Mouse (Mus musculus): ENCODE data around the gene Copg1.

Gene Copg1

DNA sequence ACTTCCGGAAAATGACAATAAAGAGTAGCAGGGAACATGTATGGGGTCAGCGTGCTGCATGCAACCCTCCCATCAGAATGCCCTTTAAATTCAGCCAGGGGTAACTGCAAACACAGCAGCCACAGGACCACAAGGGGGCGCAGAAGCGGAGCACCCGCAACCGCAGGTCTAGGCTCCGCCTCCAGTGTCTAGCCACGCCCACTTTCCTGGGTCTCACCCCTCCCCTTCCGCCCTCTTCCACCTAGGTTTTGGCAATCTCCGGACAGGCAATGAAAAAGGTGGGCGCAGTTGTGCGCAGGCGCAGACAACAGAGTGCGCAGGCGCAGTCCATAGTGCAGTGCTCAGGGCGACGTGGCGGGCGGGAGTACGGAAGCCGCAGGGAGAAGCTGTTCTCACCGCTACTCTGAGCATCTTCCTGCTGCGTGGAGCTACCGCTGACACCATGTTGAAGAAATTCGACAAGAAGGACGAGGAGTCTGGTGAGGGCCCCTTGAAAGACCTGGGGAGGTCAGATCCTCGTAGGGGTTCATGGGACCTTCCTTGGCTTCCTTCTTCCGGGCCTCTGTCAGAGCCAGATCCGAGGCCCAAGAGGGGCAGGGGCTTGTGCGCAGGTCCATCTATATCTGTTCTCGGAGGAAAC is at the start of gene Copg1:
Gene Copg1 (plus strand): TSS at position 221 of the 640 bp plus-strand sequence.
- DNase-seq (ENCODE audit: low spot score), result peak; percentile 99

DNA sequence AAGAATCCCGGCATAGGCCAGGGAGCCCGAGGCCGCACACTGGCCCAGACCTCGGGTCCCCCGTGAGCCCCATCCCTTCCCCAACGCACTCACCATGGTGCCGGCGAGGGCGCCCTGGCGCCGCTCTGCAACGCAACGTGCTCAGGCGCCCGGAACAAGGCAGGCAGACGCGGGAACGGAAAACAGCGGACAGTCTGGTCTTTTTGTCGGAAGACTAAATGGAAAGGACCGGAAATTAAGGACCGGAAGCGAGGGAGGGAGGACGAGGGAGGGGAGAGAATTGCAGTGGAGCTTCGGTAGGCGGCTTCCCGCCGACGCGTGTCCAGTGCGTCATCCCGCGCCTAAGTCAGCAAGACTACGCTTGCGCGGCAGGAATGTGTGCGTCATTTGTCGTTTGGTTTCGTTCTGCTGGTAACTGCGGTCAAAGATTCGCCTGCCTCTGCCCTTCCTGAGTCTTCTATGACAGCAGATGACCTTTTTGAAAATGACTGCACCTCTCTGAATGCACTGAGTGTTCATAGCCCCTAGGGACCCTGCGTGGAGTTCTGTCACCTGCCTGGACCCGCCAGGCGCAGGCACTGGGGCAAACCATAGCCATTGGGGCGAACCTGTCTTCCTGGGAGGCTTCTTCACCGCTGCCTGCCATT is 48.9 kb upstream of the Copg1 start, which contains the start of gene Isy1:
Gene Isy1 (minus strand): TSS at position 248 of the 647 bp plus-strand sequence.
- peak; percentile 72 for DNase-seq (ENCODE audit: low spot score)

DNA sequence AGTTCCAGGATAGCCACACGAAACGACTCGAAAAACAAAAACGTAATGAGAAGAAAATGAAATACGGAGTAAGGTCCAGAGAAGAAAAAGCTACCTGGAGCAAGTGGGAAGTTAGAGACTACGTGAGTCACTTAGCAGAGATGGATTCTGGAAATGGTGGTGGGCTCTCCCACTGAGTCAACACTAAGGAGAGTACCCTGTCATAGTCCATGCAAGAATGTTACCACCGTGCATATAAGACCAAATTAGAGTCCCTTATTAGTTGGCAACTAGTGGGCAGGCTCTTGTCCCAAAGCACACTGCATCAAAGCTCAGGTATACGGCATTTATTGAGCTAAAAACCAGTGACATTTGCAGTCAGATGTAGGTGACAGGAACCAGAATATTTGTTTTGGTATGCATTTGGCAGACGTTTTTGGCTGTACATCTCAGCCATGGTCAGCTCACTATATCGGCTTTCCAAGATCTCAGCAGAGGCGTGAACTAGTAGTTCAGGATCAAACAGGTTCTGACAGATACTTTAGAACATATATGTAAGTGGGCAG is 47.7 kb upstream of the Copg1 start:
- DNase-seq (ENCODE audit: low spot score), result no peak

DNA sequence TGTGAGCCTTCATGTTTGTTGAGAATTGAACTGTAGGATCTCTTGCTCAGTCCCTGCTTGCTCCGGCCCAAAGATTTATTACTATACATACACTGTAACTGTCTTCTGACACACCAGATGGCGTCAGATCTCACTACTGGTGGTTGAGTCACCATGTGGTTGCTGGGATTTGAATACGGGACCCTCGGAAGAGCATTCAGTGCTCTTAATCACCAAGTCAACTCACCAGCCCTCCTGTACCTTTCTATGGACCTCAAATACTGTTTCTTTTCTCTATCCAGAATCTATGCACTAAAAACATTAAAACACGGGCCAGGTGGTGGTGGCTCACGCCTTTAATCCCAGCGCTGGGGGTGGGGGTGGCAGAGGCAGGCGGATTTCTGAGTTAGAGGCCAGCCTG is 46.0 kb upstream of the Copg1 start:
- DNase-seq (ENCODE audit: low spot score), result no peak

DNA sequence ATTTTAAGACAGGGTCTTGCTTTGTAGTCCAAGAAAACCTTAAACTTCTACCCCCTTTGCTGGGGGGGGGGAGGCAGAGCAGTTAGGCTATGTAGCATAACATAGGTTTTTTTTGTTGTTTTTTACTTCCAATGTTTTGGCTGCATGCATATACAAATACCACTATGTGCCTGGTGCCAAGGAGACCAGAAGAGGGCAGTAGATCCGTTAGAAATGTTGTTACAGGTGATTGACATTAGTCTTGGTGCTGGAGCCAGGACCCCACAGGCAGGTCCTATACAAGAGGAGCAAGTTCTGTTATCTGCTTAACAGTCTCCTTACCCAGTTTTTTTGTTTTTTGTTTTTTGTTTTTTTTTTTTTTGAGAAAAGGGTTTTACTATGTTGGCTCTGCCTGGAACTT is 45.4 kb upstream of the Copg1 start:
- DNase-seq (ENCODE audit: low spot score), result no peak

DNA sequence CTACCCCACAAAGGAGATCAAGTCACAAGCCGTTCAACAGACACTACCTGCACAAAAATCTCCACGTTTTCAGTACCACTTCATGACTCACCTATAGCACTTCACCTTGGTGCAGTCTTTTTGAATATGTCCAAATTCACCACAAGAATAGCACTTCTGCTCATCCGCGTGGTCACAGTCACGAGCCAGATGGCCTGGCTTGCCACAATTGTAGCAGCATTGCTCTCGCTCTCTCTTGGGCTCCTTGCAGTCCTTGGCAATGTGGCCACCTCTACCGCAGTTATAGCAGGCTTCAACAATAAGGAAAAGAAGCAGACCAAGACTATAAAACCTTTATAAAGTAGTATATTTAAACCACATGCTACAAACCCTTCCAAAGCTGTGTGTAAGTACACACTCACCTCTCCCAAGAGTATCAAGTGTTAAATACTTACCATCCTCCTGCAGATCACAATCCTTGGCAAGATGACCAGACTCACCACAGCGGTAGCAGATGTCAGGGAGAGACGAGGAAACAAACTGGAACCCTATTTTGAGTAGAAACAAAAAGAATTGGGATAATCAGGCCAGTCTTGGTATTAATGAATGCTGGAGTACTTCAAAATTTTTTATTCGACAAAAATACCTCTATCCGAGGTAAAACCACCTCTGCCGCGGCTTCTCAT is 42.5 kb upstream of the Copg1 start:
- no peak for DNase-seq (ENCODE audit: low spot score)

DNA sequence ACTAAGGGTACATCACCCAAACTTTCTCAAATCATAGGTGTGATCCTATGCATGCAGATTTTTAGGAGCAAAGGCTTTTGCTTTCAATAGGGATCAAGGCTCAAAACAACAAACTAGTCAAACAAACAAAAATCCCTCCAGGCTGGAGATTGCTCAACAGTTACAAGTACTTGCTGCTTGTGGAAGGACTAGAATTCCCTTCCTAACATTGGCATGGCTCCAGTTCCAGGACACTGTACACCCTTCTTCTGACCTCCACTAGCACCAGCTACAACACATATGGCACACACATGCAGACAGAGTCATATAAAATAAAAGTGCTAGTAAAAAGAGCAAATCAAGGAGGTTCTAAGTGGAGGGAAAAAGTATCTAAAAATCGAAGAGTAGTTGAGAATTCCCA is 40.8 kb upstream of the Copg1 start:
- no peak for DNase-seq (ENCODE audit: low spot score)

DNA sequence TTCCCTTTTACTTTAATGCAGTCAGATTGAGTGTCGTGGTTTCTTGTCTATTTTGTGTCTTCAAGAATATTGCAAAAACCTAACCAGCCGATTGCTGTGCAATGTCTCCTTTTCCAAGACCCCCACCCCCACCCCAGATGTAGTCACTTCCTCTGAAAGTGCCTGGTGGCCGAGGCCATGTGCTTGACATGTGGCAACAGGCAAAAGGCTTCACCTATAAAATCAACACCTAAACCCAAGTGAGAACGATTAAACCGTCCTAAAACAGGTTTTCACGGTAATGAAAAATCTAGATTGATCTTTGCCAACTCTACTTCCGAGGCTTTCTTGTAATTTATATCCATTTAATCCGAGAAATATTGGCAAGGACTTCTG is 37.8 kb upstream of the Copg1 start:
- DNase-seq (ENCODE audit: low spot score), result no peak

DNA sequence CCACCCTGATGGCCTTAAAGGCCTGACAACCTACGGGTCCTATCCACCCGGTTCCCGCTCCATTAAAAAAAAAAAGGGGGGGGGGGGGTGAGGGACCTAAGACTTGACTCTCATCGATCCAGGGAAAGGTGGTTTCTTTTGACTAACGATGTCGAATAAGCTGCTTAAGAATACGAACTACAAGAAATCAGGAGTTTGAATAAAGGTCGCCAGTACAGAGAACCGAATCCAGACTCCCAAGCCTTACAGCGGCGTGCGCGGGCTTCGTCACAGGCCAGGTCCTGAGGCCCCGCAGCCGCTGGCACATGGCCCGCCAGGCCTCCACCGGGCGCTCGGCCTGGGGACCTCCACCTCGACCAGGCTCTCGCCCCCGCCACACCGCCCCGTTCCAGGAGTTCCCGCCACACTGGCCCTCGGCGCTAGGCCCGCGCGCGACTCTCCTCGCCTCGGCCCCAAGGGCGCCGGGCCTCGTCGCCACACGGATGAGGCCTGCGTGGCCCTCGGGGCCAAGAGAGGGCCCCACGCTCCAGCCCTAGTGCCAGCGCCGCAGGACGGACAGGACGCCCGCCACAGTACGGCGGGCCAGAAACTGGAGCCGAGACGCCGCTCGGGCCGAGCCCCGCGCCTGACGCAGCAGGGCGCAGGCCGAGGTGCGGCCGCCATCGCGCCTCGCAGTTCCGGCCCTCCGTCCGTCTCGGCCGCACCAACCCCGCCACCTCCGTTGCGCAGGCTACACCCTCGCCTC is 37.3 kb upstream of the Copg1 start:
- no peak for DNase-seq (ENCODE audit: low spot score)

DNA sequence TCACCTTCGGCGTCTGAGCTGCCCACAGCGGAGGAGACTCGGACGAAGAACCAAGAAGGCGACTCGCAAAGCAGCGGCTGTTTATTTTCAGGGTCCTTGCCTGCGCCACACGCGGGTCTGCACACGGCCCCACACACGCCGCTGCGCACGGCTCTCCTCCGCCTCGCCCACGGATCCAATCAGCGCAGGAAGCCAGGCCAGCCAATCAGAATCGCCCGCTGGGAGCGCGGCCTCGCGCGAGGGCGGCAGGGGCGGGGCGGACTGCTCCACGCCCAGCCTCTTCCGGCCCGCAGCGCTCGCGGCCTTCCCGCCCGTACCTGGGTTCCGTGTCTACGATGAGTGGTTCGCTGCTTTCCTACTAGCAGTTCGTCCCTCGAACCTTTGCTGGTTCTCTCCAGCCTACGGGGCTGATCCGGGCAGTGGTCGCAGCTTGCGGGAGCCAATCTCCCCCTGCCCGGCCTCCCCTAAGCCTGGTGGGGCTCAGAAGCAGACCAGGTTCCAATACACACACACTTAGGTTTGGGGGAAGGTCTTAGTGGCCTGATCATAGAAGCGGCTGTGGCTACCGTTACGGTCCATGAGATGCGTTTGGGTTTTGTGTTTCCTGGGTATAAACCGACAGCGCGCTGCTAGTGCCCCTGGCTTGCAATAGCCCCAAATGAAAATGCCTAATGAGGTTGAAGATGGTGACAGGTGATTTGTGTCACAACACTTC is 36.6 kb upstream of the Copg1 start, which contains the start of gene Cnbp:
Gene Cnbp (minus strand): TSS at position 207 of the 715 bp plus-strand sequence.
- DNase-seq (ENCODE audit: low spot score), result peak; percentile 87

DNA sequence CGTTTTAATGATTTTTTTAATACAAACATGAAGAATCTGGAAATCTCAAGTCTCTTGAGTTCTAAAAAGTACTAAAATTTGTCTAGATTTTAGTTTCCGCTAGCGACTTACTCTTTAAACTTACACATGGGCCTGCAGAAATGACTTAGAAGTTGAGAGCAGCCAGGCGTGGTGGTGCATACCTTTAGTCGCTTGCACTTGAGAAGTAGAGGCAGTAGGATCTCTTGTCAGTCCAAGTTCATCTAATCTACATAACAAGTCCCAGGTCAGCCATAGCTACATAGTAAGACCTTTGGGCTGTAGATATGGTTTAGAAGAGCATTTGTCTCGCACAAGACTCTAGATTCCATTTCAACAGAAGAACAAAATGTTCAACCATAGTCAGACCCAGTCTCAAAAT is 35.7 kb upstream of the Copg1 start:
- DNase-seq (ENCODE audit: low spot score), result no peak

DNA sequence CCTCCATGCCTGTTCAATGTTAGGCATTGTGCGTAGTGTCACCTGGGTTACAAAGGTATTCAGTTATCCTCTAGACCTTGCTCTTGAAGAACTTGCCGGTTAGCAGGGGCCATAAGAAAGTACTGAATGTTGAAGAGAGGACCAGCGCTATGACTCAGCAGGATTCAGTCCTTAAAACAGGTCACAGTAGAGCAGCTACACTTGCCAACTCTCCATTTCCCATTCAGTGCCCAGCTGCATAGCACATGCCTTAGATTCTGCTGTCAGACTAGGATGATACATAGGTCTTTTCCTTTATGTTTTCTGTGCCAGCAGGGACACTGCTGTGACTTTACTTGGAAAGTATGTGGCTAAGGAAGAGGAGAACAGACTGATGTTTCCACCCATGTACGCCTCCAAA is 34.2 kb upstream of the Copg1 start:
- no peak for DNase-seq (ENCODE audit: low spot score)

DNA sequence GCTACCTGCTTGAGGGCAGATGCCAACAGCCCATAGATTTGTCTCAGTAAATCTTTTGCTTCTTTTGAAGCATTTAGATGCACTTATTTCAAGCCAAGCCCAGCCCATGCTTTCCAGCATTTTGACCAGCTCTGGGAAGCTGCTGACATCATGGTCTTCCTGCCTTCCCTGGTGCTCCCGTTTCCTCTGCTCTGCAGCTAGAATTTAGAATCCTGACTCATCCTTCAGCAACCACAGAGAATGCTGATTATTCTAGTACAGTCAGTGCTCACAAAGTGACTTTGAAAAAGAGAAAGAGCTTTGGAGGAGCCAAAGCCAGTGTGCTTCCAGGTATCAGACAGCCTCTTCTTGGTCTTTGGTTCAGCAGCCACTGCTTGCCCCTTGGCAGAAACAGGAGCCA is 30.5 kb upstream of the Copg1 start:
- no peak for DNase-seq (ENCODE audit: low spot score)

DNA sequence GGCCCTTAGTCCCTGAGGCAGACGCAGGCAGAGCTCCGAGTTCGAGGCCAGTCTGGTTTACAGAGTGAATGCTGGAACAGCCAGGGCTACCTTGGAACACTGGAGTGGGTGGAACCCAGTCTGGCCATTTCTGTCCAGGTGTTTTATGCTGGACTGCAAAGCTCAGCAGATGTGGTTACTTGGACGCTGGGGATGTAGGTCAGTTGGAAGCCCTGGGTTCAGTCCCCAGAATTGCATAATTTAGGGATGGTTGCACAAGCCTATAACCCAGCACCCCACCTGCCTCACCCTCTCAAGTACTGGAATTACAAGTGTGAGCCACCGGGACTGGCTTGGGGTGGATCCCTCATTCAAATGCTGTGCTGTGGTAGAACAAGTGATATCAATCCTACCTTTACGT is 21.4 kb upstream of the Copg1 start:
- no peak for DNase-seq (ENCODE audit: low spot score)

DNA sequence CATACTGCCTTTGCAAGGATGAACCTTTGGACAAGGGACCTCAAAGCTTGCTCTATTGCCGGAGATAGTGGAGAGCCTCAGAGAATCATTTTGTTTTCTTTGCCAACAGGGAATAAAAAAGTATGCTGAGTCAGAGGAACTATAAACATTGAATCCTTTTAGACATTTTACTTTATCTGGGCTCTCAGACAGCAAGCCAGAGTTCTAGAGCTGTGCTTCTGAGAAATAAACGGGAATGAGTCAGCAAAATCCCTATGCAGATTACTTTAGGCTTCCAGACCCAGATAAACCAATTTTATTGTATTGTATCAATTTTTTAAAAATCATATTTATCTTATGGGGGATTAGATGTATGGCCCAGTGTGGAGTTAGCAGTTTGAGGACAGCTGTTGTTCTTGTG is 20.4 kb upstream of the Copg1 start:
- DNase-seq (ENCODE audit: low spot score), result no peak

DNA sequence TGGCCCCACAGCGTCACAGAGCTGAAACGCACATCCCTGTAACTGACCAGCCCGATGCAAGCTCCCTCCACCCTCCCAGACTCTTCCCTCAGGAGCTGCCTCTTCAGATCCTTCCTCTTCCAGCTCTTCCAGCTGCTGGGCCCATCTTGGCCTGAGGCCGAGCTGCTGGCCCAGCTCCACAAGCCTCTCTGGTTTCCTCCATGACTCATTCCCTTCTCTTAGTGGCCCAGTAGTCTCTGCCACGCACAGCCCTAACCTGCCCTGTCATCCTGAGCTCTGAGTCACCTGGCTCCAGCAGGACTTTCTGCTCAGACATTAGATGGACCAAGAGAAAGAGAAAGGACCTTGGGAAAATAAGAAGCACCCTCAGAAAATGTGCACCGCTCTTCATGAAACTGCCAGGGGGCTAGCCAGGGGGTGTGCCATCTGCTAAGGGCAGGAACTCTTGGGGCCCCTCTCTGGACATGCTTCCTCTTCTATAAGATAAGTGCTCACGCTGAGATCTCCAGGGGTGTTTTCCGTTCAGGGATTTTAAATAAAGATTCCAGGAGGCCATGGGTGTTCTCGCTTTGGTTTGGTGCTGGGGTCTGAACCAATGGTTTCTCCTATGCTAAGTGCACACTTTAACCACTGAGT is 18.6 kb upstream of the Copg1 start:
- peak; percentile 41 for DNase-seq (ENCODE audit: low spot score)

DNA sequence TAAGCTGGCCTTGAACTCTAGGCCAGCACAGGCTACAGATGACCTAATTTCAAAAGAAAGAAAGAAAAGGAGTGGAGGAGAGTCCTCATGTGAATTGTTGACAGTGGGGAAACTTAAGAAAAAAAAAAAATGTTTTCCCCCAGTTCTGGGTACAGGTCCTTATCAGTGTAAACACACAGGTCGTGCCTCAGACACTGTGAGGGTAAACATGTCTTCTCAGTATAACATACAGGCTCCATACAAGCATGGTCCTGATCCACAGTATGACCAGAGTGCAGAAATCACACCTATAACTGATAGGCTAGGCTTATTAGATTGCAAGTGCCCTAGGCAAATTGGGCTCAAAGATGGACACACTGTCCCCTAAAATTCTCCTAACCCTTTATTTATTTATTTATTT is 17.2 kb upstream of the Copg1 start:
- no peak for DNase-seq (ENCODE audit: low spot score)

DNA sequence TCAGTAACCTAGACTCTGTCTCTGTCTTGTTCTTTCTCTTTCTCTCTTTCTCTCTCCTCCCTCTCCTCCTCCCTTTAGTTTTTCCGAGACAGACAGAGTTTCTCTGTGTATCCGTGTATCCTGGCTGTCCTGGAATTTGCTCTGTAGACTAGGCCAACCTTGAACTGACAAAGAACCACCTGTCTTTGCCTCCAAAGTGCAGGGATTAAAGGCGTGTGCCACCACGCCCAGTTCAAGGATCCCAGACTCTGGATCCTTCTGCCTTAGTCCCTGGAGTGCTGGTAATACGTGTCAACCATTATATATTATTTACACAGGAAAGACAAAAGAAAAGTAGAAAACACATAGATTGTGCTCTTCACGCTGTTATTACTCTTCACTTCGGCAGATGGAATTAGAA is 16.4 kb upstream of the Copg1 start:
- DNase-seq (ENCODE audit: low spot score), result no peak

DNA sequence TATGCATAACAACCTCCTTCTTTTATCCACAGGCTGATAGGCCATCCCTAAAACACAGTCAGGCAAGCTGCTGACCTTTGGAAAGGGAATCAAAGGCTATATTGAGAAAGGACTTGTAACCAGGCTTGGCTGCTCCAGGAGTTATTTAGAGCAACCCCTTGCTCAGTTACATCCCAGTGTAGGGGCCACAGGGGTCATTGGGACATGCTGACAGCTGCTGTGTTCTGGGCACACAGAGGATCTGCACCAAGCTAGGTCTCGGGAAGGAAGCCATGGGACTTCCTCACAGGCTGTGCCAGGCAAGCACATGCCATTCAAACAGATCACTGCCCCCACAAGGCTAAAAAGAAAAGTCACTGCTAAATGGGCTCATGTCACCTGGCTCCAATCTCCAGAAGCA is 14.5 kb upstream of the Copg1 start:
- no peak for DNase-seq (ENCODE audit: low spot score)

DNA sequence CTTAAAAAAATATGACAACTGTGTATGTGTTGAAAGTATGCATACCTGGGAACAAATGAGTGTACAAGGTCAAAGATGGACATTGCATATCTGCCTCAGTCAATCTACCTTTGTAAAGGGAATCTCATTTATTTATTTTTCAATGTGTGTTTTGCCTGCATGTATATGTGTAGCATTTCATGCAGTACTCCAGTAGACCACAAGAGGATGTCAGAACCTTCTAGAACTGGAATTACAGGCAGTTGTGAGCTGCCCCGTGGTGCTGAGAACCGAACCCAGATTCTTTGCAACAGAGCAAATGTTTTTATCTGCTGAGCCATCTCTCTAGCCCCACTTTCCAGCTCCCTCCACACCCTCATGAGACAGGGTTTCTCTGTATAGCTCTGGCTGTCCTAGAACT is 13.7 kb upstream of the Copg1 start:
- DNase-seq (ENCODE audit: low spot score), result no peak

DNA sequence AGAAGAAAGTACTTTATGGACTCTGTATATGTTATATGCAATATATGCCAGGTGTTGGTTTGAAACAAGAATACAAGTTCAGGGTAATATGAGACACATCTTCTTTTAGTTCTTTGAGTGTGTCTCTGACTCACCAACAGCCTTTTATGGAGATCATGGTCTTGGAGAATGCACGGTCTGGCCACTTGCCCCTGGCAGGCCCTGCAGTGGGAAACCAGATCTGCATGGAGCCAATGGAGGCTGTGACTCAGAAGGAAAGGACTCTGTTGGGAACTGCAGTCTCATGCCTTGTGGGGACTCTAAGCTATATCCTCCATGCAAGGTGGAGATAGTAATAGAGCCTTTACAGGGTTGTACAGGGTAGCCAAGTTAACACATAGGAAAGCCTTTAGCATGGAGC is 12.5 kb upstream of the Copg1 start:
- DNase-seq (ENCODE audit: low spot score), result no peak
